Mouse (Mus musculus) liver, adult 2 months (tissue): ENCODE results near the gene Dpysl4.

Source experiments
- CTCF ChIP-seq: fragments of 200-500 bp; IDR thresholded peaks from 2 replicates; pipeline ENCODE4 v1.5.1; 2011; ENCODE audit warnings: low read depth, low read length, control low read depth
- POLR2A ChIP-seq: fragments of 200-500 bp; IDR thresholded peaks from 2 replicates; pipeline ENCODE4 v1.6.1; 2011; ENCODE audit warnings: low read length, control low read depth; ENCODE audit not compliant: insufficient read depth; ENCODE audit errors: extremely low read depth

DNA sequence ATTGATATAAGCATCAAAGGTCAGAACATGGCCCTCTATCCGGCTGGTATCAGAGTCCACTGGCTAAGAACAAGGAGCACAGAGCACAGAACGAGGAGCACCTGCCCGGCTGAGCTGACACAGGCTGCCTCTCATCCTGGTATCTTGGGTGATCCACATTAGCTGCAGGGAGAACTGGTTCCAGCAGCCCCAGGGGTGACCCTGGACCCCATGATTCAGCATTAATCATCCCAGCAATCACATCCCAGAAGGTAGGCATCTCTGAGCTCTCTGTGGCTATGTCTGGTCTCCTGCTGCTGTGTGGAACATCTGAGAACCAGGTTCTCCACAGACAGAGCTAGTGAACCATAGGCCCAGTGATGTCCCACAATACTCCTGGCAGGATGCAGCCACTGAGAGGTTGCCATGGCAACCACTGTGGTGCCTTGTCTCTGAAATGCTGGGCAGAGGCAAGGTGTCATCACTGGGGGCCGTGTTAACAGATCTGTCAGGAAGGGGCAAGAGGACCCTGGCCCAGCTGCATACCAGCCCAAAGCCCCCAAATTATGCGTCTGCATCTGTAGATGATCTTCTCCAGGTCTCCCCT lies 51.2 kb downstream of the Dpysl4 start:
- TF ChIP-seq CTCF (no peak), POLR2A (no peak)
